In the genomic region with DNA sequence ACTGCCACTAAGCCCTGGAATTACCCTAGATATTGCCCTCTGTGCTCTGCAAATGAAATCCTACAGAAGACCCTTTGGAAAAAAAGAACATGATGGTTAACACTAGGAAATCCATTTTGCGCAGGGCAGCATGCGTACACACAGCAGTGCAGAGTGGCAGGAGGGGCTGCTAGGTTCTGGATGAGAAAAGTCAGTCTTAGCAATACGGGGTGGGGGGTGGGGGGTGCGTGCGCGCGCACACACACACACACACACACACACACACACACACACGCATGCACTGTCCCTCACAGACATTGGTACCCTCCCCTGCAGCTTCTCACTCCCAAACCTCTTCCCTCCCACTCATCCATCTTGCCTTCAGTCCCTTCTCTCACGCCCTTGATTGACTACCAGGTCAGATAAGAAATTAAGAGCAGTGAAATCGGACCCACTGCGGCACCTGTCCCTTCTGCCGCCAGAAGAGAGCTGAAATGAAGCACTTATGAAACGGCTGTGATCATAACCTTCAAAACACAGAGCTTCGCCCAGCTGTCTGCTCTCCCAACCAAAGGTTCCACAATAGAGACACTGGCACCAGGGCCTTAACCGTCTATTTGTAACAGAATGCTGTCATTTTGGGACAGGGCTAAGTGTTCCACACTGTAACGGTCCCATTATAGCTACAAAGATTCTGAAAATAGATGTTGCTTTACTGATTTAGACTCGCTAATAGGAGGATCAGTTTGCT, we compare ENCODE assay signal across 12 mouse cellular contexts.
A peak's percentile ranks its signal among the peaks of the same experiment; 100 is the strongest.
DNase-seq lines count a peak whose midpoint lies in the region; ATAC-seq and TF ChIP-seq lines count a peak whose summit lies in the region.
"Had no signal": no experiment of that assay in that cellular context is flagged by ENCODE, and none has a peak within 500 bp of the region (broad histone marks: within the 10 kb centered on the region; RNA-seq: fewer than 3 reads in every experiment).

No protein-coding gene starts in this region.

- no peak for TF ChIP-seq EP300 in lung, postnatal 0 days (IDR thresholded peaks at IDR 0.05)

- no peak for ATAC-seq in heart, embryonic 16.5 days (replicated peaks; ENCODE audit: extremely low read depth, insufficient read depth, low FRiP score)
- ATAC-seq in lung, postnatal 0 days: no peak

- H3K9me3 ChIP-seq in heart, embryonic 16.5 days (replicated peaks; ENCODE audit: control insufficient read depth, low read length): no peaks in the 10 kb centered on the region
- H3K9me3 ChIP-seq in lung, postnatal 0 days (ENCODE audit: low read length): no peaks in the 10 kb centered on the region
- H3K9me3 ChIP-seq: limb, embryonic 12.5 days had no signal

- no peaks in the 10 kb centered on the region; the same call in 1 of the 2 replicates for H3K4me1 ChIP-seq in heart, embryonic 16.5 days (ENCODE audit: control insufficient read depth, insufficient read depth, low read length)
- H3K4me1 ChIP-seq in lung, postnatal 0 days (ENCODE audit: insufficient read depth, low read depth, low read length): no peaks in the 10 kb centered on the region
- H3K4me1 ChIP-seq: limb, embryonic 12.5 days; megakaryocyte, embryonic 14.5 days had no signal

- peak overlapping the region; percentile 59 for H3K4me2 ChIP-seq in heart, embryonic 16.5 days (ENCODE audit: low read depth, low read length)
- H3K4me2 ChIP-seq in lung, postnatal 0 days (replicated peaks; ENCODE audit: low read depth, low read length): 0 out of 2 replicates have a peak overlapping the region, but pooled peaks have one; percentile 17
- H3K4me2 ChIP-seq: limb, embryonic 12.5 days had no signal

- WGBS in heart, embryonic 16.5 days: 44% methylated on average over 17 of the region's 17 CpGs
- 38% methylated on average over 12 of the region's 17 CpGs for WGBS in lung, postnatal 0 days

- peak; percentile 11 for DNase-seq in adrenal gland, adult 2 months
- DNase-seq in adrenal gland, adult 8-10 months: no peak
- DNase-seq in heart, adult 9 months (ENCODE audit: low spot score in 2 of 2): no peak
- no peak for DNase-seq in lung, postnatal 0 days (ENCODE audit: low spot score)
- DNase-seq in lung, postnatal 4 days: no peak
- DNase-seq in skeletal muscle tissue, adult 2 months (ENCODE audit: low read depth, low spot score): peak; percentile 60
- DNase-seq in thymus, postnatal 0 days (ENCODE audit: low spot score): no peak
- DNase-seq: cerebellum, postnatal 36 days; kidney, postnatal 10 days had no signal

- no peaks in the 10 kb centered on the region for H3K27me3 ChIP-seq in heart, embryonic 16.5 days (ENCODE audit: control insufficient read depth, insufficient read depth, low read length)
- H3K27me3 ChIP-seq in lung, postnatal 0 days (replicated peaks; ENCODE audit: insufficient read depth, low read length): no peaks in the 10 kb centered on the region
- H3K27me3 ChIP-seq: limb, embryonic 12.5 days; megakaryocyte, embryonic 14.5 days had no signal

- no peak for TF ChIP-seq CTCF in lung, postnatal 0 days (IDR thresholded peaks at IDR 0.05)

- H3K9ac ChIP-seq in heart, embryonic 16.5 days (ENCODE audit: low read length): 0 out of 2 replicates have a peak overlapping the region, but pooled peaks have one; percentile 35
- H3K9ac ChIP-seq in lung, postnatal 0 days (replicated peaks; ENCODE audit: low read depth): no peak overlapping the region
- H3K9ac ChIP-seq: limb, embryonic 12.5 days had no signal

- peak overlapping the region; percentile 35 for H3K4me3 ChIP-seq in heart, embryonic 16.5 days (ENCODE audit: low read length)
- 0 out of 2 replicates have a peak overlapping the region, but pooled peaks have one; percentile 14 for H3K4me3 ChIP-seq in lung, postnatal 0 days (ENCODE audit: low read depth, low read length)
- H3K4me3 ChIP-seq: limb, embryonic 12.5 days; megakaryocyte, embryonic 14.5 days had no signal

- no peak overlapping the region for H3K27ac ChIP-seq in heart, embryonic 16.5 days (ENCODE audit: low read length)
- no peak overlapping the region for H3K27ac ChIP-seq in lung, postnatal 0 days (ENCODE audit: low read length)
- H3K27ac ChIP-seq: limb, embryonic 12.5 days had no signal

- H3K36me3 ChIP-seq in heart, embryonic 16.5 days (ENCODE audit: control insufficient read depth, insufficient read depth): no peaks in the 10 kb centered on the region
- no peaks in the 10 kb centered on the region for H3K36me3 ChIP-seq in lung, postnatal 0 days (ENCODE audit: insufficient read depth, low read length)
- H3K36me3 ChIP-seq: limb, embryonic 12.5 days had no signal

Comparison
In these comparisons a context has a peak if more than half of its experiments do, and no peak if none do; other contexts are left out.
1. DNase-seq: peak in adrenal gland, adult 2 months (single experiment) and skeletal muscle tissue, adult 2 months (single experiment); none in adrenal gland, adult 8-10 months (single experiment), heart, adult 9 months (0 of 2), lung, postnatal 0 days (single experiment), lung, postnatal 4 days (0 of 2) and thymus, postnatal 0 days (single experiment).